Mouse (Mus musculus): ENCODE results near the gene Kcnk15.

Gene Kcnk15

GRCm38 (mm10) chr2:163853461-163853901 is at the start of gene Kcnk15:
Gene Kcnk15, plus strand, starts transcription at chr2:163853651.
- DNase-seq (ENCODE audit: low spot score in 2 of 2) = peak in 1 of 2 experiments; percentile 54

DNA sequence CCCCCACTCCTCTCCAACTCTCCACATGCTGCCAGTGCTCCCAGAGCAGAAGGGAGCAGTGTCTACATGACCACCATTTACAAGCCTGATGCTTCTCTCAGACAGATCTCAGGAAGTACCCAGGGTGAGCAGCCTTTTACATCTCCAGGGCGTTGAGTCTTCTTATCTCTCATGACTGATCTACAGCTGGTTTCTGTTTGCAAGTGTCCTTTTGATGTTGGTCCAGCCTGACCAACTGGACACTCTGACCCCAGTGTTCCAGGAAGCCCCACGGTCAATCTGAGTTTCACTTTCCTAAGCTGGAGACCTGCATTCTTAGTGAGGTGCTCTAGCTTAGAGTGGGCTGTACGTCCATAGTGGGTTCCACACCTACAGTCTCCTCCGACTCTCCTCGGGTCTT is 49.6 kb upstream of the Kcnk15 start:
- DNase-seq (ENCODE audit: low spot score in 2 of 2) = no peak

- DNase-seq (ENCODE audit: low spot score in 2 of 2) = no peak
Observed at GRCm38 (mm10) chr2:163809166-163809565, 44.3 kb upstream of the Kcnk15 start.

GRCm38 (mm10) chr2:163809704-163810103 is 43.7 kb upstream of the Kcnk15 start:
- DNase-seq (ENCODE audit: low spot score in 2 of 2) = no peak

GRCm38 (mm10) chr2:163813077-163813476 is 40.4 kb upstream of the Kcnk15 start:
- DNase-seq (ENCODE audit: low spot score in 2 of 2) = no peak

- no peak for DNase-seq (ENCODE audit: low spot score in 2 of 2)
Observed at GRCm38 (mm10) chr2:163814739-163815465, 38.5 kb upstream of the Kcnk15 start.

DNA sequence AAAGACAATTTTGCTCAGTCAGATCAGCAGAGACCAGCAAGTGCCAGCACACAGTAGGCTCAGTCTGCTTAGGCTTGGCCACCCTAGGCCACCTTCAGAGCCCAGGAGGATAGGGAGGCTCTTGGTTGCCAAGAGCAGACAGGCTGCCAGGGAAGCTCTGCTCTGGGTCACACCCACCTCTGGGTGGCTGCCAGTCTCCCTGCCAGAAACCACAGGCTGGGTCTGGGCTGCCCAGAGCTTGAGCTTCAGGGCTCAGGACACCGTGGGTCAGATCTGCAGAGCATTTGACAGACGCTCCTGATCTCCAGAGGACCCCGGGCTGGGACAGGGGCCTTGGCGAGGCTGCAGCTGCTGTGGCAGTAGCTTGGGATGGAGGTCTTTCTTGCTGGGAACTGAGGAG is 32.8 kb upstream of the Kcnk15 start, which contains the start of gene Ccn5:
Gene Ccn5 (plus strand): TSS at position 255 of the 400 bp plus-strand sequence.
- DNase-seq (ENCODE audit: low spot score in 2 of 2) = peak in 1 of 2 experiments; percentile 80

GRCm38 (mm10) chr2:163823248-163823647 is 30.2 kb upstream of the Kcnk15 start:
- peak in 1 of 2 experiments; percentile 64 for DNase-seq (ENCODE audit: low spot score in 2 of 2)

DNA sequence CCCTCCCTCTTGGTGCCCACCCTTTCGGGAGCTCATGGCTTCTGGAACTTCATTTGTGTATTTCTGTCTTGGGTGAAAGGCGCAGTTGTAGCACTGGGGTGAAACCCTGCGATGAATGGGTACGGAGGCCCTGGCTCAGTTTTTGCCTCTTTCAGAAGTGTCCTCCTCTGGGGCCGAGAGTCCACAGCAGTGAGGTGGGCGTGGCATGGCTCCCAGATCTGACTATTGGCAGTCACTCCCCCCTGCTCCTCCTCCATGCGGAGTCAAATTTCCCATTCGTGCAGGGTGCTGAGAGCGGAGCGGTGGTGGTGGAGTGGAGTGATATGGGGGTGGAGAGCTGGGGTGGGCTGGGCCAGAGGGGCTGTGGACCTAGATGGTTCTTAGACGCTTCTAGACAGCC is 29.7 kb upstream of the Kcnk15 start:
- no peak for DNase-seq (ENCODE audit: low spot score in 2 of 2)

GRCm38 (mm10) chr2:163825861-163826260 is 27.6 kb upstream of the Kcnk15 start:
- DNase-seq (ENCODE audit: low spot score in 2 of 2) = no peak

DNA sequence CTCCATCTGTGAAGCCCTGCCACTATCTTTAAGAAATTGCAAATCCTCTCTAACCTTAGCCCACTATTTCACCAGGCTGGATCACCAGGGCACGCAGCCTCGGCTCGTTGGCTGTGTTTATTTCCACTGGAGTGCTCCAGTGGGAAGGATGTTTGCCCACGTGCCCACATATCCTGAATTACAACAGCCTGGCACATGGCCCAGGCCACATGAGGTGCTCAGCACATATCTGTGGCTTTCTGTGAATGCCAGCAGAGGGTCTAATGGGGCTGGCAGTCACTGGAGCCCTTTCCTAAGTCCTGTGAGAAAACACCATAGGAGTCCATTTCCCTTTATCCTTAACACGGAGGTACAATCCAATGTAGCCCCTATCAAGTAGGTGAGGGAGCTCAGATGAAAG is 27.0 kb upstream of the Kcnk15 start:
- no peak for DNase-seq (ENCODE audit: low spot score in 2 of 2)

GRCm38 (mm10) chr2:163831163-163831562 is 22.3 kb upstream of the Kcnk15 start:
- DNase-seq (ENCODE audit: low spot score in 2 of 2) = no peak

DNA sequence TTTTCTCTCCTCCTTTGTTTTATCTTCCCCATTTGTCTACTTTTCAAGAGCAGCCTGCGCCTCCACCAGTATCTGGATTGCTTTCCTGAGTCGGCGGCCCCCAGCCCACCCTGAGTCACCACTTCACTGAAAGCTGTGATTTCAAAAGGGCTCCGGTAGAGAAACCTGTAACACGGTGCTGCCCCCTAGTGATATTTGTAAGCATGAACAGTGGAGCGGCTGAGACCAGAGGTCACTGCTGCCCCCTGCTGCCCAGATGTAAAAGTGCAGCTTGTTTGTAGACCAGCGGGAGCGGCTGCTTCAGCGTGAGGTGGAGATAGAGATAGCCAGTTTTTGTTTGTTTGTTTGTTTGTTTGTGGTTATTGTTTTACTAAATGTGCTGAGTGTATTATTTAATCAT is 15.4 kb upstream of the Kcnk15 start:
- peak; percentile 77 to 87 for DNase-seq (ENCODE audit: low spot score in 2 of 2)

GRCm38 (mm10) chr2:163839519-163839918 is 13.9 kb upstream of the Kcnk15 start:
- DNase-seq (ENCODE audit: low spot score in 2 of 2) = peak in 1 of 2 experiments; percentile 81

DNA sequence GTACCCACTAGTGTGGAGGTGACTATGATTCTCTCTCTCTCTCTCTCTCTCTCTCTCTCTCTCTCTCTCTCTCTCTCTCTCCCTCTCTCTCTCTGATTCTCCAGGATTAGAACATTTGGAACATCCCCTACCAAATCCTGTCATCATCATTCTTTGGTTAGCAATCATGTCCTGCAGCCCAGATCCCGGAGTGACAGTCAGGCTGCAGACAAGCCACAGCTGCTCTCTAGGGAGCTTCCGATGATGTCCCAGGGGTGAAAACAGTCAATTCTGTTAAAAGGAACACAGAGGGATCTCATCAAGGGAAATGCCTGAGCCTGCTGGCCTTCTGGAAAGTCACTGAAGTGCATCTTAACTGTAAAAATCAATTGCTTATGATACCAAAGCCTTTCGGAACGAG is 11.4 kb upstream of the Kcnk15 start:
- DNase-seq (ENCODE audit: low spot score in 2 of 2) = no peak

DNA sequence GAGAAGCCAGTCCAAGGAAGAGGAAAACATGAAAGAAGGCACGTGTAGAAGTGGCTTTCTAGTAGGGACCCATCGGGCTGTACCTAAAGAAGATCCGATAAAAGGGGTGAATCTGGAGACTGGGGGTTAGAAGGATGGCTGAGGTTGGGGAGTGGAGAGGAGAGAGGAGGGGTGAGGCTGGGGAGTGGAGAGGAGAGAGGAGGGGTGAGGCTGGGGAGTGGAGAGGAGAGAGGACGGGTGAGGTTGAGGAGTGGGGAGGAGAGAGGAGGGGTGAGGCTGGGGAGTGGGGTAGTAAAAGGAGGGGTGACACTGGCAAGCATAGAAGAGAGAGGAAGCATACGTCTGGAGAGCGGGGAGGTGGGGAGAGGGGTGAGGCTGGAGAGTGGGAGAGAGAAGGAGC is 3.8 kb downstream of the Kcnk15 start:
- no peak for DNase-seq (ENCODE audit: low spot score in 2 of 2)

- peak; percentile 59 to 79 for DNase-seq (ENCODE audit: low spot score in 2 of 2)
Observed at GRCm38 (mm10) chr2:163858254-163858947, 5.0 kb downstream of the Kcnk15 start.

DNA sequence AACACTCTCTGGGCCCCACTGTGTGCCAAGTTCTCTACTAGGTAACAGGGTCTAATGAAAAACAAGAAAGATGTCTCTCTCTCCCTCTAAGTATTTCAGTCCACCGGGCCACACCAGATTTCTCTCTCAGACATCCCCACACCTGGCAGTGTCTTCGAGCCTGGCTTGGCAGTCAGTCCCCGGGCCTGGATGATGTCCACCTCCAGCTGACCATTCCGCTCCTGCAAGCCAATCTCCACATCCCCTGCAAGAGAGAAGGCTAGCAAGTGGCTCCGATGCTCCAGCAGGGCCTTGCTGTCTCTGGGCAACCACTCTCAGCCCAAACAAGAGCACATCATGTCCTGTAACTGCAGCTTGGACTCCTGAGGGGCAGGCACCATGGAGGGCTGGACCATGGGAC is 11.9 kb downstream of the Kcnk15 start:
- DNase-seq (ENCODE audit: low spot score in 2 of 2) = no peak

DNA sequence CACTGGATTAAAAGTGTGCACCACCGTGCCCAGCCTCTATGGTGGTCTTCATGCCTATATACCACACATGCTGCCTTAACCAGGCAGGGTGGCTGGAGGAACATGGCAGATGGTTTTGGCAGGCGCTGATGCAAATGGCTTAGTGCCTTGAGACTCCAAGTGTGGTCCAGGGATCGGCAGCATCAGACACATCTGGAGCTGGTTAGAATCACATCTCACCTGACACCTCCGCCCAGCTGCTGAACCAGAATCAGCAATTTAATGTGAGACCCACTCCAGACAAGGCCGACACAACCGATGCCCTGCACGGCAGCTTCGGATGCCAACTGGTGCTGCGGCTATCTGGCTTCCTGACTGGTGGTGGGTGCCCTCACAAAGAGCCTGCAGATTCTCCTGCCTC is 12.6 kb downstream of the Kcnk15 start:
- DNase-seq (ENCODE audit: low spot score in 2 of 2) = no peak

DNA sequence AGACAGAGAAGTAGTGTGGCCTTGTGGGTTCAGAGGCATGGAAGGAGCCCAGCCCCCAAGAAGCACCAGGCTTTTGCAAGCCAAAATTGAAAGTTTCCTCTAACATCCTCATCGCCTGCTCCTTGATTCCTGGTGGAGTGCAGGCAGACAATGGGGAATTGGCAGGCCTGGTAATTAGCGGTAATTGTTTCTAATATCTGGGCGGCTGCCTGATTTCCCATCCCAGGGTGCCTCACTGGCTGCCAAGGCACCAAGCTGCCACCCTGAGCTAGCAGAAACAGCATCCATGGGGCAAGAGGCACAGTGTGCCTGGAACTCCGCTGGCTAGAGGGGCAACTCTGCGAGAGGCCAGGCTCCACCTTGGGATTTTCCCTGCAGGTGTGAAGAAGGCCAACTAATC is 16.3 kb downstream of the Kcnk15 start:
- no peak for DNase-seq (ENCODE audit: low spot score in 2 of 2)

GRCm38 (mm10) chr2:163871266-163871665 is 17.8 kb downstream of the Kcnk15 start:
- no peak for DNase-seq (ENCODE audit: low spot score in 2 of 2)

- DNase-seq (ENCODE audit: low spot score in 2 of 2) = no peak
Observed at GRCm38 (mm10) chr2:163871906-163872305, 18.5 kb downstream of the Kcnk15 start.

GRCm38 (mm10) chr2:163874877-163875276 is 21.4 kb downstream of the Kcnk15 start:
- no peak for DNase-seq (ENCODE audit: low spot score in 2 of 2)

Measured in cerebellum, postnatal 4 days (tissue).